Comparison of ENCODE assay signal across 22 mouse cellular contexts in genomic region chr3:19964625-19965188, GRCm38 (mm10).
"Had no signal": no experiment of that assay in that cellular context is flagged by ENCODE, and none has a peak within 500 bp of the region (broad histone marks: within the 10 kb centered on the region; RNA-seq: fewer than 3 reads in every experiment).

No protein-coding gene starts in this region.

- H3K27ac ChIP-seq: limb, embryonic 12.5 days; limb, embryonic 15.5 days; liver, embryonic 14.5 days; lung, embryonic 15.5 days; macrophage; midbrain, embryonic 12.5 days; midbrain, embryonic 15.5 days; neural tube, embryonic 12.5 days; neural tube, embryonic 15.5 days; stomach, postnatal 0 days had no signal

- H3K4me1 ChIP-seq: limb, embryonic 15.5 days; lung, embryonic 15.5 days; midbrain, embryonic 15.5 days; neural tube, embryonic 15.5 days had no signal

- H3K27me3 ChIP-seq: limb, embryonic 12.5 days; limb, embryonic 15.5 days; lung, embryonic 15.5 days; midbrain, embryonic 12.5 days; midbrain, embryonic 15.5 days; neural tube, embryonic 12.5 days; neural tube, embryonic 15.5 days had no signal

- H3K4me3 ChIP-seq: limb, embryonic 12.5 days; limb, embryonic 15.5 days; lung, embryonic 15.5 days; midbrain, embryonic 12.5 days; midbrain, embryonic 15.5 days; neural tube, embryonic 12.5 days; neural tube, embryonic 15.5 days had no signal

- DNase-seq: kidney, adult 9 months; kidney, postnatal 14 days; kidney, postnatal 4 days; left cerebral cortex, postnatal 4 days; lung, adult 18-20 months; lung, postnatal 14 days; right cerebral cortex, adult 18-20 months; right cerebral cortex, postnatal 14 days; right cerebral cortex, postnatal 4 days; thymus, adult 2 months; thymus, postnatal 14 days; thymus, postnatal 4 days had no signal

- ATAC-seq: midbrain, embryonic 15.5 days had no signal

- H3K4me2 ChIP-seq: limb, embryonic 12.5 days; limb, embryonic 15.5 days; lung, embryonic 15.5 days; midbrain, embryonic 12.5 days; midbrain, embryonic 15.5 days; neural tube, embryonic 12.5 days; neural tube, embryonic 15.5 days had no signal

- H3K9me3 ChIP-seq: limb, embryonic 12.5 days; limb, embryonic 15.5 days; lung, embryonic 15.5 days; midbrain, embryonic 12.5 days; midbrain, embryonic 15.5 days; neural tube, embryonic 12.5 days; neural tube, embryonic 15.5 days had no signal

- H3K9ac ChIP-seq: limb, embryonic 12.5 days; limb, embryonic 15.5 days; liver, embryonic 14.5 days; lung, embryonic 15.5 days; midbrain, embryonic 12.5 days; midbrain, embryonic 15.5 days; neural tube, embryonic 12.5 days; neural tube, embryonic 15.5 days had no signal

- H3K36me3 ChIP-seq: limb, embryonic 12.5 days; limb, embryonic 15.5 days; lung, embryonic 15.5 days; midbrain, embryonic 12.5 days; midbrain, embryonic 15.5 days; neural tube, embryonic 12.5 days; neural tube, embryonic 15.5 days had no signal
